Mouse (Mus musculus) kidney, postnatal 4 days (tissue): ENCODE results near the gene Ror2.
A peak's percentile ranks its signal among the peaks of the same experiment; 100 is the strongest.
"Not testable (repeated sequence)": the region's sequence is repeated elsewhere in the genome, so short reads cannot be mapped to it uniquely, and the experiment has no call there.

Source experiments
- DNase-seq, 2 experiments: peaks; one replicate each; pipeline ENCODE4 v3.0.0; 2021; ENCODE audit warnings: mixed read lengths in 2 of 2

The Ror2 gene

DNA sequence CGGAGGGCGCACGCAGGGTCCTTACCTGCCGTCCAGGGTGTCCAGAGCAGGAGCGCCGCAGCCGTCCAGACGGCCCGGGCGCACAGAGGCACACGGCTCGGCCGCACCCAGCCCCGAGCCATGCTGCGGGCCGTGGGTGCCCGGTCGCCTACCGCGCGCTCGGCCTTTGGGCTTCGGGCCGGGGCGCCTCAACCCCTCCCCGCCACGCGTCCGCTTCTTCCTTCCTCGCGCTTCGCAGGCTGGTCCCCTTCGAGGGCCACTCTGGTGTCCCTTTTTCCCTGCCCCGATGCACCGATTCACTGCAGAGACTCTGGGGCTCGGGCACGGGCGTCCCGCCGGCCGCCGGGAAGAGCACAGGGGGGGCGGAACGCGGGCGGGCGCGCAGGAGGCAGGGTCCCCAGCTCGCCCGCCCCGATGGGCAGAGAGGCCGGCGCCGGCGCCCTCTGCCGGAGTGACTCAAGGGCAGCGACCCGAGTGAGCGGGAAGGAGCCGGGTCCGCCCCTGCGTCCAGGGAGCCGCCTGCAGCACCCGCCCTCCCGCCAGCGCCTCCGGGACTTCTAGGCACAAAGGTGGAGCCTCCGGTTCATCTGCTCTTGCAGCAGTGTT lies at the start of gene Ror2:
TSS of gene Ror2 (minus strand) at position 369 of the 606 bp plus-strand sequence.
- DNase-seq: peak; percentile 85 to 90

- DNase-seq: no peak
Measured at GRCm38 (mm10) chr13:53333769-53334168, 47.8 kb upstream of the Ror2 start.

DNA sequence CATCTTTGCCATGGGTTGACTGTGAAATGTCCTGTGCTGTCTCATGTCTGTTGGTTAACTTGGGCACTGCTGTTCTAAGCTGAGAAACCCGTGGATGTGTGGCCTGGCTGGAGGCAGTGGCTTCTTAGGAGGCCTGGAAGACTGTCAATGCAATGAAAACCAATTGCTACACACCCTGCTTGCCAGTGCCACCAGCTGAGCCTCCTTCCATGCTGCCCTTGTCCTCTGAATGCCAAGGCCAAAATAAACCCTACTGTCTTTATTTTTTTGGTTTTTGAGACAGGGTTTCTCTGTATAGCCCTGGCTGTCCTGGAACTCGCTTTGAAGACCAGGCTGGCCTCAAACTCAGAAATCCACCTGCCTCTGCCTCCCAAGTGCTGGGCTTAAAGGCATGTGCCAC lies 44.3 kb upstream of the Ror2 start:
- DNase-seq: no peak

DNA sequence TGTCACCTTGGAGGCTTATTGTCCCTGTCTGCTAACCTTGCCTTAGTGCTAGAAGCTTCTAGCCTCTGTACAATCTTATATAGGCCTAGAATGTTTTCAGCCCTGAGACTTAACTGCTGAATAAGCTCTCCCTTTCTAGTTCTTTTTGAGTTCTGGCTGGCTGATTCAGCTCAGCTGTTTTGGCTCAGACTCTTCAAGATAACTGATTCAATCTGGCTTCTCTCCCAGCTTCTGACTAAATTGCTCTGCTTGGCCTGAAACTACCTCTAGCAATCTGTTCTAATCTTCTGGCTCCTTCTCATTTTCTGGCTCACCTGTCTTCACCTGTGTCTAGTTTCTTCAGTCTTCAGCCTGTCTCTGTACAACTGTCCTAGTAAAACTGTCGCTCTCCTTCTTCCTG lies 39.6 kb upstream of the Ror2 start:
- no peak for DNase-seq

- no peak for DNase-seq
Measured at GRCm38 (mm10) chr13:53323661-53324060, 37.7 kb upstream of the Ror2 start.

- no peak for DNase-seq
Measured at GRCm38 (mm10) chr13:53320899-53321298, 35.0 kb upstream of the Ror2 start.

DNA sequence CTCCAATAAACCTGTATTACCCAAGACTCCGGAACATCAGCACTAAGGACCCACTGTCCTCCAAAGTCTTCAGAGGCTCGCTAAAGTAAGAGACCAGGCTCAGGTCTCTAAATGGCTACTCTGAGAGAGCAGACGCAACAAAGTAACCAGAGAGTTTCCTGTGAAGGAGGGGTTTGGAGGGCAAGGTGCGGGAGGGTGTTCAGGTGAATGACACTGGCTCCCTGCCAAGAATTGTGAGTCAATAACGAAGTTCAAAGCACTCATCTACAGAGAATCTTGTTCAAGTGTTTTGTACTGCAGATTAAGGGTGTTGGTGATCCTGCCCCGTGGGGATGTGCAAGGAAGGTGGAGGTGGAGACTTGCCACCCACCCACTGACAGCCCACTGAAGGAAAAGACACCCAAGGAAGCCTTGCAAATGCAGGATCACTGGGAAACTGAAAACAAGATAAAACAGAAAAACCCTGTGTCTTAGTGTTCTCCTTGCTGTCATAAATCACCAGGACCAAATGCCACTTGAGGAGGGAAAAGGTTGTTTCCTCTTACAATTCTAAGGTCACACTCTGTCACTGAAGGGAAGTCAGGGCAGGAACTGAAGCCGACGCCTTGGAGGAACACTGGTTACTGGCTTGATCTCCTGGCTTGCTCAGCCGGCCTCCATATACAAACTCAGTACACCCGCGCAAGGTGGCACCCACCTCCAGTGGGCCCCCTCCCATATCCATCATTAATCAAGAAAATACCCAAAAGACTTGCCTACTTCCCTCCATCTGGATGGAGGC lies 30.8 kb upstream of the Ror2 start:
- peak in 1 of 2 experiments; percentile 45 for DNase-seq

- DNase-seq: not testable (repeated sequence)
Measured at GRCm38 (mm10) chr13:53315757-53316156, 29.8 kb upstream of the Ror2 start.

DNA sequence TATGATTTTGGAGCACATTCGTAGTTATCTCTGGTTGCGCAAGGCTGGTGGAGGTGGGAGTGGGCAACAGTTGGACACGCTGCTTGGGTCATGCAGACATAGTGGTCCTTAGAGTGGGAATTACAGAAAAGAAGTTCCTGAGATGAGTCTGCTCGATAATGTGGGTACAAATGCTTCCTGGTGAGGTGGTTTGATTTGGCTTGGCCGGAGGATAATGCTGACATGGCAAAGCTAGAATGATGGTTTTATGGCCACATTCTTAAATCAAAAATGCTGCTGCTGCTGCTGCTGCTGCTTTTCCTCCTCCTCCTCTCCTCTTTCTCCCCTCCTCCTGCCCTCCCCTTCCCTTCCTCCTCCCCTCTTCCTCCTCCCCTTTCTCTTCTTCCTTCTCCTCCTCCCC lies 24.5 kb upstream of the Ror2 start:
- DNase-seq: no peak

DNA sequence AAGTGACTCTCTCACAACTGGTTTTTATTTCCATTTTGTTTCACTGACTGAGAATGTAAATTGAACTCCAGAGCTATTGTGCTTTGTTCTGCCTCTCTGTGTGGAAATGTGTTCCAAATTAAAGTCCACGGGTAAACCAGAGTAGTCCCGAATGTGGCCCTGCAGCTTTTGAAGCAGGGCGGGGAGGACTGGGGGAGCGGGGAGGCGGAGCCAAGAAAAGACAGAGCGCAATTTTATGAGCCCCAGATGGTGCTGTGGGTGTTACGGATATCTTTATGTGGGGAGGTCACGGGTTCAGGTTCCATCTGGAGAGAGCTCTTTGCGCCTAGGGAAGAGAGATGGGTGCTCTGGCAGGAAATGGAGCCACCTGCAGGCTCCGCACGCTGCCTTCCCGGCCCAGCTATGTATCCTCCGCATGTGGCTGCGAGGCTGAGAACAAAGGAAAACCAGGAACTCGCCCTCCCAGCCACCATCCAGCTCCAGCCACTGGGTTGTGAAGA lies 23.8 kb upstream of the Ror2 start:
- peak; percentile 64 to 73 for DNase-seq

DNA sequence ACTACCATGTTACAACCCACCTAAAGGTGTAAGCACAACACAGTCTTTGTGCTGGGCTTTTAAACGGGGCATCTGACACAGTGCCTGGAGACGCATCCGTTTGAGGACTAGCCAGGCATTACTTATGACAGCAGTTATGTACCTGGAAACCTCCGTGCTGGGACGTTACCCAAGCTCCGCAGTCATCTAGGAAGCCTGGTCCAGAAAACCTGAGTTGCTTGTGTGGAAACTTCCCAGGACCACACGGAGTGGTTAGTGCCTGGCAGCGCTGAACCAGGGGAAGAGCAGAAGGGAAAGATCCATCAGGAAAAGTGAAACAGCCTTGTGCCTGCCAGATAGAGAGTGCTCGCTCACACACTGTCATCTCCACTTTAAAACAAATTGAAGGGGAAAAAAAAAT lies 23.2 kb upstream of the Ror2 start:
- peak; percentile 20 to 30 for DNase-seq

- DNase-seq: no peak
Measured at GRCm38 (mm10) chr13:53306836-53307235, 20.9 kb upstream of the Ror2 start.

DNA sequence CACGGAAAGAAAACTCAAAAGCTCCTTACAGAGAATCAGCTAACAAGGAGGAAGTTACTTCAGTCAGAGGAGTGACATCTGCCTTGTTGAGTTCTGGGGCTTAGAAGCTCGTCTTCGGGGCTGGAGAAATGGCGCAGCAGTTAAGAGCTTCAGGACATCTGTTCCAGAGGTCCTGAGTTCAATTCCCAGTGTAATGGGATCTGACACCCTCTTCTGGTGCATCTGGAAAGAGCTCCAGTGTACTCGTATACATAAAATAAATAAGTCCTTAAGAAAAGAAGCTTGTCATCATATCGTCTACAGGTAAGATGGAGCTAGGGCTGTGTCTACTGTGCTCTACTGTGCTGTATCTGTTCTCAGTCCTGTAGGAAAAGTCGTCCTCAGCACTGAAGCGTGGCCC lies 19.3 kb upstream of the Ror2 start:
- DNase-seq: no peak

DNA sequence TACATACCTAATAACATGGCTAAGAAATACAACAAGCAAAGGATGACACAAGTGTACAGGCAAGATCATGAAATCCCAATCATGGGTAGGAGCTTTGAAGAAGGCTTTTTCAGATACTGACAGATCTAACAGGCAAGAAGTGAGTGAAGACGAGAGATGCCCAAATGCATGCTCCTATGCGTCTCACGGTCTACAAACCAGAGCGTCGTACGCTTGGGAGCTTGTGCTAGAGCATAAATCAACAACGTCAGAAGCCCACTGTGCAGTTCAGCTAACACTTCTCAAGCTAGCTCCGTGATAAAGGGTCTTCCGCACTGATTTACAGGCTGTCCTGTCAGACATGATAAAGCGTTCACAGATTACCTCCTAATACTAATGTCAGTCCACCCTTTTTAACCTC lies 16.8 kb upstream of the Ror2 start:
- no peak for DNase-seq

DNA sequence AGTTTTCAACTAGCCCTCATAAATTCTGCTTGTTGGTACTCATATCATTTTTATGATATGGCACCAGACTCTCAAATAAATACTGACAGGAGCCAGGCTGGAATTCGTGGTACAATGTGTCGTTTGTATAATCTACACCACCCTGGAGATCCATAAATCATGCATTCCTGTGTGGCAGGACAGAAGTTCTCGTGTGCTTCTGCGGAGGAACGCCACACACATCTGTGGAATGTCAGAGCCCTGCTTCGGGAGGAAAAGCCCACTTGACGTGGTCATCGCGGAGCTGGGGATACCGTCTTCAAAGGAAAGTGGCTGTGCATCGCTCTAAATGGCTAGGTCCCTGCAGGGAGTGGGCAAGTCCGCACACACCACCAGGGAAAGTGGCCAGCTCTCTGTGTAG lies 7.1 kb upstream of the Ror2 start:
- peak; percentile 30 to 41 for DNase-seq

DNA sequence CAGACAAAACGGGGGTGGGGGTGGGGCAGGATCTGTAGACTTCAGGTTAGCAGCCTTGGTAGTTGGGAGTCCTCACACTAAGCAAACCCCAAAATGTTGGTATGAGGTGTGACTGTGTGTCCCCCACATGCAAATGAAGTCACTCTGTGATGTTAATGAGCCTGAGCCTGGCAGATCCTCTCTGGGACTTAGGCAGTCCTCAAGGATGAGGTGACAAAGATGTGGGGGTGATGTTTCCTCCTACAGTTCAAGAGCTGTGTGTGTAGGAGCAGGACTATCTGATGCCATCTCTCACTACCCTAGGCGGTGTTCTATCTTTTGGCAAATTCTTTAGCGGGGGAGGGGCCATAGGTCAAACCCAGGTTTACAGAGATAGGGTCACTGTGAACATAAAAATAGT lies 6.3 kb upstream of the Ror2 start:
- no peak for DNase-seq

DNA sequence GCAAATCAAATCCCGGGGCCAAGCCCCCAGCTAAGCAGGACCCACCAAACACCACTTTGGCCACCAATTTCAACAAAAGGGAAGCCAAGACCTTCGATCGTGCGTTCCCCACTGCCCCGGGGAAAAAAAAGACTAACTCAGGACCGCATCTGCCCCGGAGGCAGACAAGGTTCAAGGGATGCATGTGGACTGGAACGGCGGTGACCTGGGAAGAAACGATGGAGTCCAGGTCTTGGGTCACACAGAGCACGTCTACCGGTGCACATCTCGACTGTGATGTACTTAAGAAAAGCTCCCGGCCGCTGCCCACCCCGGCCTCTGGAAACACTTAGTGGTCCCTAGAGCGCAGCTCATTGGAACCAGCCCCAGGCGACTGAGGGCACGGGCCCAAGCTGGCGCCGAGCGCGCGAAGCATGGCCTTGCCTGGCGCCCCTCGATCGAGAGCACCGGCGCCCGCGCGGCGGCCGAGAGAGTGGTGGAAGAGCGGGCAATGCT lies 616 bp downstream of the Ror2 start:
- peak; percentile 60 to 70 for DNase-seq

- peak; percentile 39 to 51 for DNase-seq
Measured at GRCm38 (mm10) chr13:53284740-53285191, 1.2 kb downstream of the Ror2 start.

DNA sequence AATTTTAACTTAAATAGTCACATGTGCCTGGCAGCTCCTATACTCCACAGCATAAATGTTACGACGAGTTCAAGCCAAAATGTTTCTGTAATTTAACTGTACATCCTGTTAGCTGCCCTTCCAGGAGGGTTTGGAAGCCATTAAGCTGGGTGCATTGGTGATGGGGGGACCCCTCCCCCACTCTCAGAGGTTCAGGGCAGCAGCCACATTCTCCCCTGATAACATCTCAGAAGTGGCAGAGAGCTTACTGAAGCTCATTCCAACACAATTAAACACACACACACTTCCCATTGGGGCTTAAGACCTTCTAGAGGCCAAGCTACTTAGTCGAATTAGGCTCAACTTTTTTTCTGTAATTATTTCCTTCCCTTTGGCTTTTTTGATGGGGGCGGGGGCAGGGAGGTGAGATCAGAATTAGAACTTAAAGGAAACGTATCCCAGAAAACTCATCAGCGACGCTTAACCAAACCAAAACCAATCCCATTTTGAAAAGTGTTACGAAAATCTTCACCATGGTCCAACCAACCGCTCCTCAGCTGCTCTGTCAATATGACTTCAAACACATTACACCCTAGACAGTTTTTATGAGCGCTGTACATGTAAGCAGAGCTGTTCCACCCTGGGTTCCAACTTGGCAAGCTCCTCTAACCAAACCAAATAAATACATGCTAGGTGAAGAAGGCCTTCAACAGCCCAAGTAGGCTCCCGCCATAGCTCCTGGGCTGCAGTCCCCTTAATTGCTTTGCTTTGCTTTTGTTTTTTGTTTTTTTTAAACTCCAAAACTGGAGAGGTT lies 4.1 kb downstream of the Ror2 start:
- peak in 1 of 2 experiments; percentile 40 for DNase-seq

GRCm38 (mm10) chr13:53278908-53279307 lies 7.0 kb downstream of the Ror2 start:
- DNase-seq: no peak

DNA sequence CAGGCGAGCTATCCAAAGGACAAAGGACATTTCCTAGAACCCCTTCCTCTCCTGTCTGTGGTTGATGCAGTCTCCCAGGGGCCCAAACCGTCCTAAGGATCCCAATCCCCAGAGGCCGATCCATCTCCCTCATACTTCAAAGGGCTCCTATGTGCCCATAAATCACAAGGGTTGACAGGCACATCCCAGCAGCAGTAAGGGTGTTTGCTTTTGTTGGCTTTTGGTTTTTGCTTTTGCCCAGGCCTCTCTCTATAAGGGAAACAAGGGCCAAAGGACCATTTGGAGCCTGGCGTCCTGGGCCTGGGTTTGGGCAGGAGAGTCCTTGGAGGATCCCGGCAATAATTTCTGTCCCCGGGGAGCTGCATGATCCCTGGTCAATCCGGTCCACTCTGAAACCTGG lies 9.5 kb downstream of the Ror2 start:
- DNase-seq: no peak

GRCm38 (mm10) chr13:53275778-53276177 lies 10.1 kb downstream of the Ror2 start:
- no peak for DNase-seq

GRCm38 (mm10) chr13:53274771-53275170 lies 11.2 kb downstream of the Ror2 start:
- no peak for DNase-seq
